Comparison of ENCODE assay signal across 19 mouse cellular contexts in the genomic region with DNA sequence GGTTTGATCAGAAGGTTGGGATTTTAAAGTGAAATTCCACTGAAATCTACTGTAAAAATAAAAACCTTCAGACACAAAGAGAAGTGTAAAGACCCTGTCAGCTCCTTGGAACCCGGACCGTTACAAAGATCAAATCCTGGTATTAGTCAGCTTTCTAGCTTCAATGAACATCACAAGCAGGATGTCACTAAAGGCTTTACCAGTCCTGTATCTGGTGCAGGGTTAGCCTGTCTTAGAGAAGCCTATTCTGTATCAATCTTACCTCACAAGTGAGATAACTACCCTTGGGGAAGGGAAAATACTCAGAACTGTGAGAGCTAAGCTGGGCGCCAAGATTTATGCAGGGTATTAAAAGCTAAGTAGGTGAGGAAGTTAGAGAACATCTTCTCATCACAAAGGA.
"Had no signal": no experiment of that assay in that cellular context is flagged by ENCODE, and none has a peak within 500 bp of the region (broad histone marks: within the 10 kb centered on the region; RNA-seq: fewer than 3 reads in every experiment).

No protein-coding gene starts in this region.

- H3K36me3 ChIP-seq: liver, embryonic 15.5 days; midbrain, embryonic 10.5 days; neural tube, embryonic 13.5 days; neural tube, embryonic 15.5 days; stomach, embryonic 15.5 days had no signal

- ATAC-seq: midbrain, embryonic 16.5 days had no signal

- DNase-seq: lung, adult 18-20 months; lung, embryonic 14.5 days; lung, postnatal 10 days; lung, postnatal 4 days; midbrain, embryonic 14.5 days; retina, postnatal 1 day; right cerebral cortex, adult 18-20 months; right cerebral cortex, postnatal 25 days; thymus, adult 2 months; thymus, postnatal 25 days; thymus, postnatal 4 days had no signal

- H3K9ac ChIP-seq: liver, embryonic 15.5 days; lung, embryonic 14.5 days; neural tube, embryonic 13.5 days; neural tube, embryonic 15.5 days; stomach, embryonic 15.5 days had no signal

- H3K9me3 ChIP-seq: liver, embryonic 15.5 days; midbrain, embryonic 10.5 days; neural tube, embryonic 13.5 days; neural tube, embryonic 15.5 days; stomach, embryonic 15.5 days had no signal

- H3K27ac ChIP-seq: liver, embryonic 15.5 days; midbrain, embryonic 10.5 days; neural tube, embryonic 13.5 days; neural tube, embryonic 15.5 days; stomach, embryonic 15.5 days; stomach, postnatal 0 days had no signal

- H3K4me2 ChIP-seq: liver, embryonic 15.5 days; lung, embryonic 14.5 days; neural tube, embryonic 13.5 days; neural tube, embryonic 15.5 days; stomach, embryonic 15.5 days had no signal

- H3K4me3 ChIP-seq: liver, embryonic 15.5 days; midbrain, embryonic 10.5 days; myocyte; neural tube, embryonic 13.5 days; neural tube, embryonic 15.5 days; stomach, embryonic 15.5 days had no signal

- H3K4me1 ChIP-seq: neural tube, embryonic 13.5 days; neural tube, embryonic 15.5 days; stomach, embryonic 15.5 days had no signal

- H3K27me3 ChIP-seq: liver, embryonic 15.5 days; neural tube, embryonic 13.5 days; neural tube, embryonic 15.5 days; stomach, embryonic 15.5 days had no signal
